Comparison of ENCODE assay signal across 8 mouse cellular contexts in the genomic region with DNA sequence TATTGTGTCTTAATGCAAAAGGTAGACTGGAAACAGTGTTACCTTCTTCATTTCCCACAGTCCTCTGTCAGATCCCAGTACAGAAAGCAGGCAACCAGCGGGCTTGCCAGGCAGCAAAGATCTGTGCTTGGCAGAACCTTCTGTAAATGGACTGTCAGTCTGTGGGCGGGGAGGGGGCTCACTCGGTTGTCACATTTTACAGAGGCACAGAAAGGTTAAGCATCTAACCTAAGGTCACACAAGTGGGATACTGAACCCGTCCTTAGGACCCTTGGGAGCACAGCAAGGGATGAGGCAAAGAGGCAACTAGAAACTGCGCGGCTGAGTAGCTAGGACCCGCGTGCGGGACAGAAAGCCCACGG. TPM values are rescaled to one million over a fixed set of nuclear protein-coding genes. Genes with fewer than 3 reads are reported as not detected.
DNase-seq lines count a peak whose midpoint lies in the region; ATAC-seq and TF ChIP-seq lines count a peak whose summit lies in the region.

No protein-coding gene starts in this region.

- H3K4me3 ChIP-seq in left cerebral cortex, adult 2 months: peak overlapping the region; percentile 75
- peak overlapping the region; percentile 91 for H3K4me3 ChIP-seq in hindbrain, embryonic 10.5 days
- H3K4me3 ChIP-seq in lung, postnatal 0 days (ENCODE audit: low read depth, low read length): peak overlapping the region; percentile 96

- peak overlapping the region; percentile 62 for H3K9ac ChIP-seq in lung, postnatal 0 days (replicated peaks; ENCODE audit: low read depth)

- DNase-seq in left cerebral cortex, adult 2 months (ENCODE audit: extremely low spot score in 1 of 2, low spot score in 2 of 2): peak in 1 of 2 experiments; percentile 38
- DNase-seq in left cerebral cortex, postnatal 36 days (ENCODE audit: low spot score in 2 of 2): no peak
- peak; percentile 50 for DNase-seq in c-Kit-positive CD71-positive TER-119-positive erythroid progenitor cells, embryonic 14.5 days (ENCODE audit: low spot score)
- no peak for DNase-seq in hindbrain, embryonic 10.5 days (ENCODE audit: low spot score)
- DNase-seq in lung, postnatal 0 days (ENCODE audit: low spot score): no peak
- DNase-seq in right cerebral cortex, adult 18-20 months: no peak
- DNase-seq in retina, embryonic 14.5 days (ENCODE audit: low spot score): no peak
- DNase-seq in frontal cortex, postnatal 36 days (ENCODE audit: low spot score in 2 of 2): no peak

- peaks cover 7% of the 10 kb centered on the region; the same call in 1 of the 2 replicates for H3K36me3 ChIP-seq in hindbrain, embryonic 10.5 days
- no peaks in the 10 kb centered on the region for H3K36me3 ChIP-seq in lung, postnatal 0 days (ENCODE audit: insufficient read depth, low read length)

- intact Hi-C loops in left cerebral cortex, adult 2 months (cut with DNase I): loop anchor here (5.0 kb wide), 1 partner anchor 142 kb away; a partner anchor contains a TSS
- intact Hi-C loops in left cerebral cortex, postnatal 36 days (cut with DNase I): no loop called here

- no peak for ATAC-seq in lung, postnatal 0 days

- H3K27me3 ChIP-seq in hindbrain, embryonic 10.5 days (ENCODE audit: insufficient read depth, poor library complexity, severe bottlenecking): no peaks in the 10 kb centered on the region
- no peaks in the 10 kb centered on the region for H3K27me3 ChIP-seq in lung, postnatal 0 days (replicated peaks; ENCODE audit: insufficient read depth, low read length)

- 3% methylated on average over 10 of the region's 10 CpGs for WGBS in hindbrain, embryonic 10.5 days
- WGBS in lung, postnatal 0 days: under 1% methylated on average over 10 of the region's 10 CpGs

- H3K27ac ChIP-seq in left cerebral cortex, adult 2 months: peak overlapping the region; percentile 96
- H3K27ac ChIP-seq in hindbrain, embryonic 10.5 days: peak overlapping the region; percentile 99
- peak overlapping the region; percentile 72 for H3K27ac ChIP-seq in lung, postnatal 0 days (ENCODE audit: low read length)

- no peaks in the 10 kb centered on the region for H3K9me3 ChIP-seq in hindbrain, embryonic 10.5 days
- H3K9me3 ChIP-seq in lung, postnatal 0 days (ENCODE audit: low read length): no peaks in the 10 kb centered on the region

- H3K4me2 ChIP-seq in lung, postnatal 0 days (replicated peaks; ENCODE audit: low read depth, low read length): peak overlapping the region; percentile 69

- TF ChIP-seq CTCF in left cerebral cortex, adult 2 months (IDR thresholded peaks at IDR 0.05): no peak
- no peak for TF ChIP-seq CTCF in lung, postnatal 0 days (IDR thresholded peaks at IDR 0.05)

- no peak for TF ChIP-seq EP300 in lung, postnatal 0 days (IDR thresholded peaks at IDR 0.05)

- H3K4me1 ChIP-seq in hindbrain, embryonic 10.5 days (replicated peaks): peaks cover 73% of the 10 kb centered on the region
- peaks cover 32% of the 10 kb centered on the region for H3K4me1 ChIP-seq in lung, postnatal 0 days (ENCODE audit: insufficient read depth, low read depth, low read length)

RNA-seq across cellular contexts. Expression of a gene that starts 54.9 kb away (rescaled TPM):
- 10 to 100 TPM; 16.1 to 17.3 TPM for total RNA-seq in left cerebral cortex, adult 2 months (2021)
- 10 to 100 TPM; 16.6 to 16.9 TPM for total RNA-seq in left cerebral cortex, postnatal 36 days (2021)
- 86.1 and 126 TPM in 2 replicates for polyA plus RNA-seq in hindbrain, embryonic 10.5 days (2016; fragmentation: Nextera tagmentation; extraction: Ambion mirVana)
- polyA plus RNA-seq in lung, postnatal 0 days (2015; fragmentation: Nextera tagmentation; extraction: Ambion mirVana): 222 and 240 TPM in 2 replicates
